Mouse (Mus musculus) intestine, postnatal 0 days (tissue): ENCODE data around the gene Trafd1. TPM values are rescaled to one million over a fixed set of nuclear protein-coding genes. Genes with fewer than 3 reads are reported as not detected.

Experiments
- ATAC-seq: fragments of 200-750 bp; cut with Nextera tagmentation; 2 replicates; pipeline ENCODE4 v1.8.0; 2017; ENCODE audit warnings: mild to moderate bottlenecking, moderate TSS enrichment, moderate library complexity
- H3K27ac ChIP-seq: fragments of 300-500 bp; sonication (generic); 2 replicates; pipeline ENCODE4 v1.5.1; 2014; ENCODE audit warnings: mild to moderate bottlenecking, low read depth, low read length, moderate library complexity
- H3K27me3 ChIP-seq: fragments of 300-500 bp; sonication (generic); replicated peaks from 2 replicates; pipeline ENCODE4 v1.6.1; 2014; ENCODE audit warnings: low read length, mixed read lengths; ENCODE audit not compliant: control insufficient read depth, insufficient read depth
- H3K36me3 ChIP-seq: fragments of 300-500 bp; sonication (generic); 2 replicates; pipeline ENCODE4 v1.6.1; 2014; ENCODE audit warnings: mild to moderate bottlenecking, moderate library complexity; ENCODE audit not compliant: control insufficient read depth, insufficient read depth
- H3K4me1 ChIP-seq: fragments of 300-500 bp; sonication (generic); replicated peaks from 2 replicates; pipeline ENCODE4 v1.6.1; 2014; ENCODE audit warnings: antibody characterized with exemption, low read length, mixed read lengths; ENCODE audit not compliant: control insufficient read depth, insufficient read depth
- H3K4me2 ChIP-seq: fragments of 300-500 bp; sonication (generic); replicated peaks from 2 replicates; pipeline ENCODE4 v1.6.1; 2014; ENCODE audit warnings: low read depth, mild to moderate bottlenecking, moderate library complexity
- H3K4me3 ChIP-seq: fragments of 300-500 bp; sonication (generic); 2 replicates; pipeline ENCODE4 v1.5.1; 2014; ENCODE audit warnings: low read depth, low read length
- H3K9ac ChIP-seq: fragments of 300-500 bp; sonication (generic); 2 replicates; pipeline ENCODE4 v1.6.1; 2014; ENCODE audit warnings: mild to moderate bottlenecking, low read depth, low read length
- H3K9me3 ChIP-seq: fragments of 300-500 bp; sonication (generic); 2 replicates; pipeline ENCODE4 v1.6.1; 2016; ENCODE audit warnings: mixed run types; ENCODE audit not compliant: control insufficient read depth
- CTCF ChIP-seq: sonication (generic); IDR thresholded peaks from 2 replicates; pipeline ENCODE4 v1.5.1; 2016; ENCODE audit warnings: low read depth, mild to moderate bottlenecking, control low read depth, antibody characterized with exemption, moderate library complexity
- WGBS: fragments of 180-500 bp; shearing (Covaris S2); extraction: QIAGEN DNeasy Blood & Tissue Kit; methylation state at CpG from one replicate; pipeline ENCODE4 v1.1.7; 2014; 5-methylcytosine and 5-hydroxymethylcytosine counted together
- polyA plus RNA-seq: library from polyadenylated mRNA; unstranded; fragments of >200 nt; fragmentation: Nextera tagmentation; extraction: Ambion mirVana; gene quantifications from 2 replicates; pipeline ENCODE4 v1.2.1, GENCODE M21; 2015

The Trafd1 gene
- polyA plus RNA-seq, 1 experiment from 2014 or later = 99.1 TPM

- peak within 1 kb of the TSS; percentile 93 for H3K4me2 ChIP-seq
- TF ChIP-seq CTCF = no peak
- H3K27me3 ChIP-seq = no peaks in the 10 kb centered on the region
- H3K4me3 ChIP-seq = peak within 1 kb of the TSS; percentile 88
- no peaks in the 10 kb centered on the region for H3K9me3 ChIP-seq
- ATAC-seq = peak; percentile 94
- peak within 1 kb of the TSS; percentile 81 for H3K9ac ChIP-seq
- 9% methylated on average over 52 of the region's 53 CpGs for WGBS
- H3K27ac ChIP-seq = peak within 1 kb of the TSS; percentile 70
- H3K4me1 ChIP-seq = peaks cover 3% of the 10 kb centered on the region; the same call in 1 of the 2 replicates
- peaks cover 6% of the 10 kb centered on the region; the same call in 1 of the 2 replicates for H3K36me3 ChIP-seq
Observed at GRCm38 (mm10) chr5:121397187-121398145, 12.0 kb upstream of the Trafd1 start, which contains the start of gene Naa25. TSS of gene Naa25 (plus strand) at chr5:121397936.

GRCm38 (mm10) chr5:121395621-121396020 lies 10.2 kb upstream of the Trafd1 start:
- Histone ChIP-seq H3K4me1 (peaks cover 3% of the 10 kb centered on the region; the same call in 1 of the 2 replicates), H3K4me3 (no peak overlapping the region), H3K9ac (no peak overlapping the region), H3K4me2 (no peak overlapping the region), H3K27me3 (no peaks in the 10 kb centered on the region), H3K36me3 (no peaks in the 10 kb centered on the region), H3K9me3 (no peaks in the 10 kb centered on the region), H3K27ac (no peak overlapping the region)
- TF ChIP-seq CTCF = no peak
- WGBS = 78% methylated on average over 5 of the region's 5 CpGs
- no peak for ATAC-seq

- ATAC-seq = no peak
- Histone ChIP-seq H3K9me3 (no peaks in the 10 kb centered on the region), H3K27me3 (no peaks in the 10 kb centered on the region), H3K4me1 (no peaks in the 10 kb centered on the region), H3K9ac (no peak overlapping the region), H3K4me3 (no peak overlapping the region), H3K4me2 (no peak overlapping the region), H3K36me3 (no peaks in the 10 kb centered on the region), H3K27ac (no peak overlapping the region)
- no peak for TF ChIP-seq CTCF
- WGBS = 75% methylated on average over 3 of the region's 3 CpGs
Observed at GRCm38 (mm10) chr5:121393402-121393801, 8.0 kb upstream of the Trafd1 start.

- no peak overlapping the region for H3K9ac ChIP-seq
- no peak overlapping the region for H3K4me3 ChIP-seq
- WGBS = 55% methylated on average over 16 of the region's 16 CpGs
- no peak for ATAC-seq
- H3K4me2 ChIP-seq = no peak overlapping the region
- no peaks in the 10 kb centered on the region for H3K36me3 ChIP-seq
- no peaks in the 10 kb centered on the region for H3K9me3 ChIP-seq
- no peaks in the 10 kb centered on the region for H3K4me1 ChIP-seq
- no peak overlapping the region for H3K27ac ChIP-seq
- peak; percentile 78 for TF ChIP-seq CTCF
- no peaks in the 10 kb centered on the region for H3K27me3 ChIP-seq
Observed at GRCm38 (mm10) chr5:121392667-121393380, 7.4 kb upstream of the Trafd1 start.

- Histone ChIP-seq H3K4me3 (no peak overlapping the region), H3K4me1 (no peaks in the 10 kb centered on the region), H3K27ac (no peak overlapping the region), H3K27me3 (no peaks in the 10 kb centered on the region), H3K36me3 (no peaks in the 10 kb centered on the region), H3K4me2 (no peak overlapping the region), H3K9me3 (no peaks in the 10 kb centered on the region), H3K9ac (no peak overlapping the region)
- no peak for ATAC-seq
- TF ChIP-seq CTCF = no peak
Observed at GRCm38 (mm10) chr5:121389691-121390090, 4.3 kb upstream of the Trafd1 start.

GRCm38 (mm10) chr5:121389106-121389505 lies 3.7 kb upstream of the Trafd1 start:
- Histone ChIP-seq H3K4me3 (no peak overlapping the region), H3K4me2 (no peak overlapping the region), H3K4me1 (no peaks in the 10 kb centered on the region), H3K27ac (no peak overlapping the region), H3K9me3 (no peaks in the 10 kb centered on the region), H3K36me3 (no peaks in the 10 kb centered on the region), H3K27me3 (no peaks in the 10 kb centered on the region), H3K9ac (no peak overlapping the region)
- 69% methylated on average over 7 of the region's 7 CpGs for WGBS
- ATAC-seq = no peak
- TF ChIP-seq CTCF = no peak
